Mouse (Mus musculus) duodenum, adult 2 months (tissue): Measurements from ENCODE around the gene Kiz. TPM values are rescaled to one million over a fixed set of nuclear protein-coding genes. Genes with fewer than 3 reads are reported as not detected.

ENCODE experiments used
- polyA plus RNA-seq: library from polyadenylated mRNA; depleted of rRNA; stranded (reverse); fragments of >200 nt; gene quantifications from 2 replicates; pipeline ENCODE4 v1.2.3, GENCODE M21; 2012; ENCODE audit warnings: low replicate concordance; rRNA removed

The Kiz gene
- 0.08 and 0.22 TPM in 2 replicates for polyA plus RNA-seq

DNA sequence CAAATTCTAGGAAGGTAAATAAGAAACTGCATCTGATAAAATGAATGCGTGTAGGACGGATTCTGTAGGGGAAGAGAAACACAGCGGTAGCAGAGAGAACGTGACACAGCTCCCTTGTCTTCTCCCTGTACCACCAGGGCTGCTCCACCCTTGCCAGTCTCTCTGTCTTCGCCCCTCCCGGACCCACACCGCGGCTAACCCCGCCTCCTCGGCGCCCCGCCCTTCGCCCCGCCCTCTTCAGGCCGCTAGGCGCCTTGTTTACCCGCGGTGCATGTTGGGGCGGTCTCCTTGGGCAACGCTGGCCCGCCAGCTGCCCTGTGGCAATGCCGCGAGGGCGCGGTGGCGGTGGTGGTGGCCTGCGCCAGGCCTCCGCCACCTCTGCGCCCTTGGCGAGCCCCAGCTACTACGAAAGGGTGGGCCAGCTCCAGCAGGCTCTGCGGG lies at the start of gene Kiz:
Gene Kiz, plus strand, starts transcription at position 266 of the 441 bp plus-strand sequence.

DNA sequence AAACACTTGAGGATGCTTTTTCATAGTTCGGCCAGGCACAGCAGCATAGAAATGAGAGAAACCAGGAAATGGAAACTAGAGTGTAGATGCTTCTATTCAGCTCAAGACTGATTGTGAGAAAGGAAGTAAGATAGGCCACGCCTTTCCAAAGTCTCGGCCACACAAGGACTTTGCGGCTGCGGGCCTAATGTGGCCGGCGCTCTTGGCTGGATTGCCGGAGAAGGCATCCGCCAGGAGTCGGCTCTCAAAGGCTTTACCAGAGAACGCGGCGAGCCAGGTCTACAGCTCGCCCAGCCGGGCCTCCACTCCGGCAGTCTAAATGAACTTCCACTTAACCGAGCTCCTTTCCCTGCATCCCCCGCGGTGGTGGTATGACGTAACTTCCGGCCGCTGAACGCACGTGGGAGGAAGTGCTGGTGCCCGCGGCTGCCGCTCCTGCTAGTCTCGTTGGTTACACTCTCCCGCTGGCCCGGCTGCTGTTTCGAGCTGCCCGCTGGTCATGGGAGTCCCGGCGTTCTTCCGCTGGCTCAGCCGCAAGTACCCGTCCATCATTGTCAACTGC lies 157.0 kb downstream of the Kiz start, which contains the start of gene Xrn2:
Gene Xrn2, plus strand, starts transcription at position 374 of the 562 bp plus-strand sequence.

Other genes starting within 250 kb of the Kiz start
- gene Xrn2, start 157.1 kb downstream of the Kiz start, polyA plus RNA-seq, result 3.5 and 6.3 TPM in 2 replicates
- gene Nkx2-4, start 229.6 kb downstream of the Kiz start, polyA plus RNA-seq, result not detected in 2 replicates